Mouse (Mus musculus) liver, adult 2 months (tissue): ENCODE data around the gene A030014E15Rik.

ENCODE experiments used
- CTCF ChIP-seq: fragments of 200-500 bp; IDR thresholded peaks from 2 replicates; pipeline ENCODE4 v1.5.1; 2011; ENCODE audit warnings: low read depth, low read length, control low read depth
- POLR2A ChIP-seq: fragments of 200-500 bp; IDR thresholded peaks from 2 replicates; pipeline ENCODE4 v1.6.1; 2011; ENCODE audit warnings: low read length, control low read depth; ENCODE audit not compliant: insufficient read depth; ENCODE audit errors: extremely low read depth

DNA sequence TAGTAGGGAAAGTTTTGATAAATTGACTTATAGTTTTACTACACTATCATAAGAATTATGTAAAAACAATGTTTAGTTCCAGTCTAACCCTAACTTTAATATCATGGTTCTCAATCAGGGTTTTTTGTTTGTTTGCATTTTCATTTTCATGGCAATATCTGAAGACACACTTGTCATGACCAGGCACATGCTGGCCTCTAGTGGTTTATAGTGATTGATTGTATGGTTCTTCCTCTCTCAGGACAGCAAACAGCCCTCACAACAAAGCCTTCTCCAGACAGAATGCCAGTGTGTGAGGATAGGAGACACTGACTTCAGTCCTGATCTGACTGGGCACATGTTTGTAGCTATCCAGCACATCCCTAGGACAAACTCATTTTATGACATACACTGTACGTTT, 48.5 kb downstream of the A030014E15Rik start:
- TF ChIP-seq CTCF (no peak), POLR2A (no peak)
